Mouse (Mus musculus) liver, adult 2 months (tissue): ENCODE measurements at regions not wholly inside any gene's neighbourhood (a gene's known extent, or its start where the extent isn't known, plus 50 kb on each side); places are given as distances from the start of the nearest gene placed in this dataset.

ENCODE experiments used
- DNase-seq: peaks from one replicate; pipeline ENCODE4 v3.0.0-alpha.2; 2011; ENCODE audit warnings: low read depth, low spot score; ENCODE audit errors: extremely low read depth
- H3K27ac ChIP-seq: fragments of 200-500 bp; replicated peaks from 2 replicates; pipeline ENCODE4 v1.5.1; 2012; ENCODE audit warnings: low read depth, mild to moderate bottlenecking, control low read depth, inconsistent platforms, low read length; ENCODE audit not compliant: insufficient read depth
- H3K27me3 ChIP-seq: fragments of 200-500 bp; 2 replicates; pipeline ENCODE4 v1.6.1; 2012; ENCODE audit warnings: mild to moderate bottlenecking, moderate library complexity, low read length, inconsistent platforms; ENCODE audit not compliant: control insufficient read depth, insufficient read depth
- H3K36me3 ChIP-seq: fragments of 200-500 bp; 2 replicates; pipeline ENCODE4 v1.6.1; 2012; ENCODE audit warnings: low read length, inconsistent platforms; ENCODE audit not compliant: control insufficient read depth, insufficient read depth
- H3K4me1 ChIP-seq: fragments of 200-500 bp; 2 replicates; pipeline ENCODE4 v1.6.1; 2011; ENCODE audit warnings: low read length; ENCODE audit not compliant: control insufficient read depth, insufficient read depth
- H3K4me3 ChIP-seq: fragments of 200-500 bp; 2 replicates; pipeline ENCODE4 v1.5.1; 2011; ENCODE audit warnings: low read depth, mild to moderate bottlenecking, control low read depth, low read length, moderate library complexity; ENCODE audit not compliant: insufficient read depth
- H3K79me2 ChIP-seq: fragments of 200-500 bp; 2 replicates; pipeline ENCODE4 v1.6.1; 2012; ENCODE audit warnings: inconsistent platforms, mild to moderate bottlenecking, low read length, moderate library complexity; ENCODE audit not compliant: control insufficient read depth, insufficient read depth
- H3K9ac ChIP-seq: fragments of 200-500 bp; 2 replicates; pipeline ENCODE4 v1.6.1; 2012; ENCODE audit warnings: low read depth, mild to moderate bottlenecking, control low read depth, inconsistent platforms, low read length
- CTCF ChIP-seq: fragments of 200-500 bp; IDR thresholded peaks from 2 replicates; pipeline ENCODE4 v1.5.1; 2011; ENCODE audit warnings: low read depth, low read length, control low read depth
- POLR2A ChIP-seq: fragments of 200-500 bp; IDR thresholded peaks from 2 replicates; pipeline ENCODE4 v1.6.1; 2011; ENCODE audit warnings: low read length, control low read depth; ENCODE audit not compliant: insufficient read depth; ENCODE audit errors: extremely low read depth
- WGBS: fragments of 180-500 bp; shearing (Covaris S2); methylation state at CpG from one replicate; pipeline ENCODE4 v1.1.7; 2018; 5-methylcytosine and 5-hydroxymethylcytosine counted together

- H3K4me3 ChIP-seq = no peak overlapping the region
- no peak overlapping the region for H3K9ac ChIP-seq
- no peaks in the 10 kb centered on the region for H3K79me2 ChIP-seq
- TF ChIP-seq POLR2A (no peak), CTCF (no peak)
- WGBS = 84% methylated on average over 4 of the region's 4 CpGs
- H3K36me3 ChIP-seq = no peaks in the 10 kb centered on the region
- no peaks in the 10 kb centered on the region for H3K27me3 ChIP-seq
- no peaks in the 10 kb centered on the region for H3K4me1 ChIP-seq
- no peak for DNase-seq
- H3K27ac ChIP-seq = no peak overlapping the region
These were observed 491.5 kb upstream of the Adamts16 start for GRCm38 (mm10) chr13:71333146-71333545.

GRCm38 (mm10) chr13:71330321-71330720 lies 488.7 kb upstream of the Adamts16 start:
- Histone ChIP-seq H3K27ac (no peak overlapping the region), H3K4me1 (no peaks in the 10 kb centered on the region), H3K36me3 (no peaks in the 10 kb centered on the region), H3K4me3 (no peak overlapping the region), H3K27me3 (no peaks in the 10 kb centered on the region), H3K79me2 (no peaks in the 10 kb centered on the region), H3K9ac (no peak overlapping the region)
- no peak for TF ChIP-seq POLR2A
- no peak for TF ChIP-seq CTCF
- WGBS = 28% methylated on average over 6 of the region's 6 CpGs
- DNase-seq = no peak

GRCm38 (mm10) chr13:71327802-71328753 lies 486.5 kb upstream of the Adamts16 start:
- TF ChIP-seq CTCF (no peak), POLR2A (no peak)
- H3K79me2 ChIP-seq = no peaks in the 10 kb centered on the region
- DNase-seq = no peak
- no peaks in the 10 kb centered on the region for H3K4me1 ChIP-seq
- no peaks in the 10 kb centered on the region for H3K27me3 ChIP-seq
- H3K27ac ChIP-seq = no peak overlapping the region
- no peak overlapping the region for H3K4me3 ChIP-seq
- no peak overlapping the region for H3K9ac ChIP-seq
- WGBS = 60% methylated on average over 4 of the region's 4 CpGs
- no peaks in the 10 kb centered on the region for H3K36me3 ChIP-seq

GRCm38 (mm10) chr13:71320489-71320888 lies 478.9 kb upstream of the Adamts16 start:
- H3K79me2 ChIP-seq = no peaks in the 10 kb centered on the region
- H3K36me3 ChIP-seq = no peaks in the 10 kb centered on the region
- H3K27me3 ChIP-seq = no peaks in the 10 kb centered on the region
- no peak overlapping the region for H3K9ac ChIP-seq
- 85% methylated on average over 3 of the region's 3 CpGs for WGBS
- H3K4me1 ChIP-seq = no peaks in the 10 kb centered on the region
- no peak for DNase-seq
- TF ChIP-seq CTCF (no peak), POLR2A (no peak)
- no peak overlapping the region for H3K4me3 ChIP-seq
- H3K27ac ChIP-seq = no peak overlapping the region

- no peak overlapping the region for H3K27ac ChIP-seq
- no peak overlapping the region for H3K4me3 ChIP-seq
- H3K4me1 ChIP-seq = no peaks in the 10 kb centered on the region
- DNase-seq = no peak
- WGBS = 87% methylated on average over 4 of the region's 4 CpGs
- TF ChIP-seq POLR2A (no peak), CTCF (no peak)
- H3K79me2 ChIP-seq = no peaks in the 10 kb centered on the region
- no peaks in the 10 kb centered on the region for H3K27me3 ChIP-seq
- no peaks in the 10 kb centered on the region for H3K36me3 ChIP-seq
- H3K9ac ChIP-seq = no peak overlapping the region
These were observed 462.3 kb upstream of the Adamts16 start for GRCm38 (mm10) chr13:71303956-71304355.

GRCm38 (mm10) chr13:71275991-71276390 lies 434.4 kb upstream of the Adamts16 start:
- Histone ChIP-seq H3K79me2 (no peaks in the 10 kb centered on the region), H3K27ac (no peak overlapping the region), H3K36me3 (no peaks in the 10 kb centered on the region), H3K27me3 (no peaks in the 10 kb centered on the region), H3K4me1 (no peaks in the 10 kb centered on the region), H3K4me3 (no peak overlapping the region), H3K9ac (no peak overlapping the region)
- DNase-seq = no peak
- TF ChIP-seq CTCF (no peak), POLR2A (no peak)
- 55% methylated on average over 2 of the region's 2 CpGs for WGBS
